Mouse (Mus musculus): Measurements from ENCODE around the gene Secisbp2.

GRCm38 (mm10) chr13:51710738-51711137 is 59.2 kb downstream of the Secisbp2 start:
- TF ChIP-seq POLR2A (IDR thresholded peaks at IDR 0.05; ENCODE audit: insufficient read depth, low read depth, low read length) (no peak), CTCF (IDR thresholded peaks at IDR 0.05) (no peak), EP300 (IDR thresholded peaks at IDR 0.05; ENCODE audit: insufficient read depth, low read depth, low read length) (no peak)

Data from heart, adult 2 months (tissue).